Mouse (Mus musculus) WW6 (cell line): Measurements from ENCODE around the gene 2310011J03Rik.

Source experiments
- DNase-seq: peaks from one replicate; pipeline ENCODE4 v3.0.0-alpha.2; 2013; ENCODE audit warnings: low read depth, low spot score

2310011J03Rik gene

DNA sequence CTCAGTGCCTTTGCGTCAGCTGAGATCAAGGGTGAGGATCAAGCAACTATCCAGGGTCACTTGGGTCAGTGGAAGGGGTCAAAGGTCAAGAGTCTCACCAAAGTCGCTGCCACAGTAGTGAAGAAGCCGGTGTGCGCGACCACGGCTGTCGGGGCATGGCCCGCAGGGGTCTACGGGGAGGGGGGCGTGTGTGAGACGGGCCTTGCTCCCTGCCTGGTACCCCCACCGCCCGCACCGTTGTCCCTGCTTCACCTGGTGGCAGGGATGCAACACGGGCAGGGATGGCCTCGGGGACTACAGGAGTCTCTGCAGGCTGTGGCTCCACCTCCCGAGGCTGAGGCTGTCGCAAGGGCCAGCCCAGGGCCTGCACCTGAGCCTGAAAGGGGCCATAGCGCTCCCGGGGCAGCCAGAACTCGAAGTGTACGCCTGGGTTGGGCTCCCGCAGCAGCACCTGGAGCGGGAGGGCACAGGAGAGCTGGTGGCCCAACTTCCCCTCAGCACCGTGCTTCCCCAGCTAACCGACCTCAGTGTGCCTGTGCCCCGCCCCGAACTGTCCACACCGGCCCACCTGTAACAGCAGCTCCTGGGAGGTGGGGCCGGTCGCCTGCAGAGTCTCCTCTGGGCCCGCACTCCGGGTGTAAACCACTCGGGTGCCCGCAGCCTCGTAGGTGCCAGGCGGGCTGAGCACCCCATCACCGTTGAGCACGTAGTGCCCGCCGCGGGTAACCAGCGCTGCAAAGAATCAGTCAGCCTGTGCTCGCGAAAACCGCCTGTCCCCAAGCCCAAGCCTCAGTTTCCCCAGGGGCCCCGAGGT, 21.4 kb upstream of the 2310011J03Rik start:
- DNase-seq: no peak

DNA sequence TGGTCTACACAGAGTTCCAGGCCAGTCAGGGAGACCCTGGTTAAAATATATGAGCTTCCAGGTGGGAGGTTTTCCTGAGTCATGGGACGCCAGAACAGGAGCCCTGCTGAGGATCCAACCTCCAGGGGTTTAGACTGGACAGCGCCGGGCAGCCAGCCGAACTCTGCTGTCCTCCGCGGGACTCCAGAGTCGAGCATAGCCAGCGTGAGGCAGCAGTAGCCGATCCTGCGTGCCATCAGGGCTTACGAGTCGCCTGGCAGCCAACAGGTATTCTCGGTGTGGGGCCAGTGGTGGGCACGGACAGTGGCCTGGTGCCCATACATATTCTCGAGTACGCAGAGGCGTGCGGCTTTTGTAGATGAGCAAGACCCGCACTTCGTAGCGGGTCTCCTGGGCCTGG, 20.7 kb upstream of the 2310011J03Rik start:
- no peak for DNase-seq

DNA sequence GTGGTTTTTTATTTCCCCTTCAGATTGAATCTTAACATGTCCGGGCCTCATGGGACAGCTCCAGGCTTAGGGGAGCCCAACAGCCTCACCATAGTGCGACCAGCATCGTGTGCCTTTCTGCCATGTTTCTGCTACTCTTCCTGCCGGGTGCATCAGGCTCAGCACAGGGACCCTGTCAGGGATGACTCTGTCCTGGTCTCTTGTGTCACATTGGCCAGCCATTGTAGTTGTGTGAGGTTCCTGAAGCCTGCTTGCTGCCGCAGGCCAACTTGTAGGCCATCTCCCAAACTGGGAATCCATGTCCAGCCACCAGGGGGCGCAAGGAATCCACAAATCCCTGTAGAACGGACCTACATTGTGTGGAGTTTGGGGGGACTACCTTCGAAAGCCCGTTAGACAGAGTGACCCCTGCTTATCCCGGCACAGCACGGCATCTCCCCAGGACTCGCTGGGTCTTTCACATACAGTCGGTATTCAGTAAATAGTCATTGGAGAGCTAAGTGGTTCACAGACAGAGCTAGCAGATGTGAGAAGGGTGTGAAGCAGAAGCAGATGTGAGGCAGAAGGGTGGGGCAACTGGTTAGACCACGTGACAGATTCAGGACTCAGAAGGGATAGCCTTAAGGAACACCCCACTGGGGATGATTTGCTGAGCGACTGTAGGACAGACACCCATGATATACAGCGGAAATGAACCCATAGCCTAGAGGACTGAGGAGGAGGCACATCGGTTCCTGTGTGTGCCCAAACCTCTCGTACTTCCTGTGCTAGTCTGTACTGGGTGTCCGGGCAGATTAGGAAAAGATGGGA, 19.8 kb upstream of the 2310011J03Rik start:
- peak; percentile 66 for DNase-seq

DNA sequence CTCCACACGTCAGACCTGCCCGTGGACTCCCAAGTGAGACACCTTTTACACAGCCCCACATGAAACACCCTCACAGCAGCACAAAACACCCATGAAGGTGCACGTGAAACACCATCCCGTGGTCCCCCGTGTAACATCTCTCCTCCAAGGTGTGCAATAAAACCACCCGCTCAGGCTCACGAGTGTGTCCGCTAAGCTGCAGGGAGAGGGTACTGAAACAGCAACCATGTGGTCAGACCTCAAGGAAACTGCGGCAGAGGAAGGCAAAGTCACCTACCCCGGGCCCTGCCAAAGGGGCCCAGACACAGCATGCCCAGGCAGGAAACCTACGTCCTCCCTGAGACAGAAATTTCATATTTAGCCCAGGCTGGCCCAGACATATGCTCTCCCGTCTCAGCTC, 15.9 kb upstream of the 2310011J03Rik start:
- DNase-seq: no peak

DNA sequence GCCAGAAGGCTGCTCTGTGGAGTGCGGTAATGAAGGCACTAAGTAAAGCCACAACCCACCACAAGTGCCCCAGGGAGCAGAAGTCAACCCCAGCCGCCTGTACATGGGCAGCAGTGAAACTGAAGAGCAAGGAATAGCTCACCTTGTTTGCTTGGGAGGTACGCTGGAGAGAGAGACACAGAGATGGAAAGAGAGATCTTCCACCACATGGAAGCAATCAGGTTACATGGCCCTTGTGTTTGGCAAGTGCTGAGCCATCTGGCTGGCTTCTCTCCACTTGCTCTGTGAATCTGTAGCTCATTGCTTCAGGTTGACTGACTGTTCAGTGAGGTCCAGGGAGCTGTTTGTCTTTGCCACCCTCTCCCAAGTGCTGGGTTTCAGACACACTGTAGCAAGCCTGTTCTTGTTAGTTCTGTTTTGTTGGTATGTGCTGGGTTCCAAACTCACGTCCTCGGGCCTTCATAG, 12.2 kb upstream of the 2310011J03Rik start:
- no peak for DNase-seq

DNA sequence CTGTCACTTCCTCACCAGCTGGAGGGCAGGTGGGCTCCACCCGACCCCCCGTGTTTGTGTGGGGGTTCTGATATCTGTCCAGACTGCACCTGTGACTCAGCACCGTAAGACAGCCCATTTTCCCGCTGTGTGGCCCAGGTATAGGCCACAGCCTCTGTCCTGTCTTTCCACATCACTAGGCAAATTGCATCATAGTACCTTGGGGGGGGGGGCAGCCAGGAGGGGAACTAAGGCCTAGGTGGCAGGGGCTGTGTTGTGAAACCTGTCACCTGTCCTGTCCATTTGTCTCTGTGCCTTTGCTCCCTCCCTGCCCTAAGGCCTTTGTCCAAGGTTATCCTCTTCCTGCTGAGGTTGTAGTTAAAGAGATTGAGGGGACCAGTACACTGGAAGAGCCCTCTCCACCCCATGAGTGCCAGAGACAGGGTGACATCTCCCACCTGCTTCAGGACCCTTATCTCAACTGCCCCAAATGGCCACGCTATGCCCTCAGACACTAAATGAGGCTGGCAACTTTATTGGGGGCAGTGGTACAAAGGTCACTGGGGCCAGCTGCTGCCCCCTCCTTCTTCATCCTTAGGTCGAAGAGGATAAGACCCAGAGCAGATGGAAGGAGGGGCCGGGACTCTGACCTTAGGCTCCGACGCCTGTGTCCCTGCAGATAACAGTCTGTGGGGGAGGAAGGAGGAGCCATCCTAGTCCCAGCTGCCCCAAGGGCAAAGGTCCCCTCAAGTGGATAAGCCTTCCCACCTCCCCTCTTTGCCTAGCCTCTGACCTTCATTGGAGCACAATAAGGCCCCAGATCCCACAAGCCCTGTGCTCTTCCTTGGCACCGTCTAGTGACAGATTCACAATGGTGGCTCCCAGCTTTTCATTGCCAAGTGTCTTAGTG, 11.5 kb upstream of the 2310011J03Rik start:
- no peak for DNase-seq

DNA sequence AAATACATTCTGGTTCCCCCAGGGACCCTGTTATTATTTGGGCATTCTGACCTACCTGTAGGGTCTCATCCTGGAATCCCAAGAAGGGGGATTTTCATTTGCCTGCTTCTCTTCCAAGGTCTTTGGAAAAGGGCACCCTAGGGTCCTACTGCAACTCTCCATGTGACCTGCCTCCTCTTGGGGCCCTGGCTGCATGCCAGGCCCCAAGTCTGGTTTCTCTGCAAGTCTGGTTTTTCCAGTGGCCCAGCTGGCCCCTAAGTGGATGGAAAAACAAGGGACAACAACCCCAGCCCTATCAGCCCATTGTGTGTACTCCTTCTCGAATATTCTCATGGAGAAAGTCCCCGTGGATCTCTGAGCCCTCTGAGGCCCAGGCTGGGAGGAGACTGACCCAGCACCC, 10.6 kb upstream of the 2310011J03Rik start:
- no peak for DNase-seq

DNA sequence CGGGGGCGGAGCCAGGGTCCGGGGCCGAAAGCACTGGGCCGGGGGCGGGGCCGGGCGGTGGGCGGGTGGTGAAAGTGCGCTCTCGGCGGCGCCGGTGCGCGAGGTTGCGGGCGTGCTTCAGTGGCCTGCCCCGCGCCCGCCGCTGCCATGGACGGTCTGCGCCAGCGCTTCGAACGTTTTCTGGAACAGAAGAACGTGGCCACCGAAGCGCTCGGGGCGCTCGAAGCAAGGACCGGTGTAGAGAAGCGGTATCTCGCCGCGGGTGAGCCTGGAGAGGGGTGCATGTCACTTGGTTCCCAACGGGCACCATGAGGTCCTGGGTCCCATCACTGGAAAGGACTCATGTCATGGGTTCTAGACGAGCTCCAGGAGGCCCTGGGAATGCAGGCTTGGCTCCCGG, 9.7 kb upstream of the 2310011J03Rik start:
- DNase-seq: no peak

DNA sequence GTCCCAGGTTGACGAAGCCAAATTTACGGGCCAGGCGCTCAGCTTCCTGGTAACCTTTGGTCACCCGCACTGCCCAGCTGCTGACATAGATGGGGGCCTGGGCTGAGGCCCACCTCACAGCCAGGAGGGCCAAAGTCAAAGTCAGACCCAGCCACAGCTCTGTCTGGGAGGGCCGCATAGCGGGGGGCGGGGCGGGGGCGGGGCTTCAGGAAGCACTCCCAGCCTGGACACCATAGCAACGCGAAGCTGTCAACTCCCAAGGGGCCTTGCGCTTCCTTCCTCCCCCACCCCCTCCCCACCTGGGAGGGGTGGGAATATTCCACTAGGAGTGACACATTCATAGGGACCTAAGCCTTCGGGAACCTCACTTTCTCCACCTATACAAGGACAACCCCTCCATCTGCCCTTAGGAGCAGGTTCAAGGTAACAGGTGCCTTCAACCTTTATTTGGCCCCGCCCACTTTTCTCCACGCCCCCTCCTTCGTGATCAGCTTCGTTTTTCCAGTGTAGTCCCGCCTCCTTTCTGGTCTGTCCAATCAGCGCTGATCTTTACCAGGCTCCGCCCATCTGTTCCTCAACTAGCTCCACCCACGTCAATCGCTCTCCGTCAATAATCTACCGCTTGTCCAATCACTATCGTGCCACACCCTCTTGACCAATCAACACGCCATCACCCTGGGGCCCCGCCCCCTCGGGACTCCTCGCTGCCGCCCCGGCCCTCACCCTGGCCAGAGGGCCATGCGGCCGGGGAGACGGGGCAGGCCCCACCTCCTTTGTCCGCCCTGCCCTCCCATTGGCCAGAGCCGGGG, 9.1 kb upstream of the 2310011J03Rik start, which contains the start of the genes Pcsk4 and Reep6:
Pcsk4 (minus strand) TSS at position 226 of the 809 bp plus-strand sequence.
Reep6 (plus strand) TSS at position 681 of the 809 bp plus-strand sequence.
- DNase-seq: peak; percentile 98

DNA sequence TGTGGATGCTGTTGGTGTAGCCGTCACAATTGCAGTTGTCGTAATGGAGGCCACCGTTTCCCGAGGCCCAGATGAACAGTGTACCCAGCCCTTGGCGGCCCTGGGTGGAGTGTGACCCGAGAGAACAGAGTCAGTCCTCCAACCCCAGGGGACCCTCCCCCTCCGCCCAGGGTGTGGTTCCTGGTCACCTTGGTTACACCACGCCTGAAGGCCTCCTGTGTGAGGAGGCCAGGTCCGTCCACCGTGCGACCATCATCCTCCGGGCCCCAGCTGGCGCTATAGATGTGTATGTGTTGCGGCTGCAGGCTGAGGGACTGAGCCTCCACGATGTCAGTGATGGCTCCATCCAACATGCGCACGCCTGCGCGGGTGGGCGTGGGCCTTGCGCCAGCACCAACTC, 4.7 kb upstream of the 2310011J03Rik start:
- no peak for DNase-seq

DNA sequence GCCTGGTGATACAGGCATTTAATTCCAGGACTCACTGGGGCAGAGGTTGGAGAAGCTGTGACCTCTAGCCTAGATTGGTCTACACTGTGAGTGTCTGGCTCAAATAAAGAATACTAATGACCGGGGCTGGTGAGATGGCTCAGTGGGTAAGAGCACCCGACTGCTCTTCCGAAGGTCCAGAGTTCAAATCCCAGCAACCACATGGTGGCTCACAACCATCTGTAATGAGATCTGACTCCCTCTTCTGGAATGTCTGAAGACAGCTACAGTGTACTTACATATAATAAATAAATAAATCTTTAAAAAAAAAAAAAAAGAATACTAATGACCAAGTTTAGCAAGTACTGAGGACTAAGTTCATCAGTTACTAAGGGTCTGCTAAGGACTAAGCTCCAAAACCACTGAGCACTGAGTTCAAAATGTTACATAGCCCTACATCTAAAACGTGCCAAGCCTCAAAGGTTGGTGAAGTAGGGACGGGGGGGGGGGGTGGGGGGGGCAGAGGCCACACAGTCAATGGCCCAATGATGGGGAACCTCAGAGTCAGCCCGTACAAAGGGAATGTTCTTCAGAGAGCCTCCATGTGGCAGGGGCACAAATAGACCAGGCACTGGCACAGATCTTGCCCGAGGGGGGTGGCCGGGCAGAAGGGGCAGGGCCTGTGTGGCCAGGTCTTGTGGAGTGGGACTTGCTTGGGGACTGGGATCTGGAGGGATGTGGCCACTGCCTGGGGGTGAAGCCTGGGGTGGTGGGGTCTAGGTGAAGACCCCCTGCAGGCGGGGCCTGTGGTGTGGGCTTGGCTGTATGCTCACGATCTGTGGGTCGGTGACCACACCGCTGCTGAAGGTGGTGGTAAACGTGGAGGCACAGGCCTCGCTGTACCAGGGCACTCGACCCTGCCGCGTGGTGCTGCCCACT, 4.0 kb upstream of the 2310011J03Rik start:
- no peak for DNase-seq

DNA sequence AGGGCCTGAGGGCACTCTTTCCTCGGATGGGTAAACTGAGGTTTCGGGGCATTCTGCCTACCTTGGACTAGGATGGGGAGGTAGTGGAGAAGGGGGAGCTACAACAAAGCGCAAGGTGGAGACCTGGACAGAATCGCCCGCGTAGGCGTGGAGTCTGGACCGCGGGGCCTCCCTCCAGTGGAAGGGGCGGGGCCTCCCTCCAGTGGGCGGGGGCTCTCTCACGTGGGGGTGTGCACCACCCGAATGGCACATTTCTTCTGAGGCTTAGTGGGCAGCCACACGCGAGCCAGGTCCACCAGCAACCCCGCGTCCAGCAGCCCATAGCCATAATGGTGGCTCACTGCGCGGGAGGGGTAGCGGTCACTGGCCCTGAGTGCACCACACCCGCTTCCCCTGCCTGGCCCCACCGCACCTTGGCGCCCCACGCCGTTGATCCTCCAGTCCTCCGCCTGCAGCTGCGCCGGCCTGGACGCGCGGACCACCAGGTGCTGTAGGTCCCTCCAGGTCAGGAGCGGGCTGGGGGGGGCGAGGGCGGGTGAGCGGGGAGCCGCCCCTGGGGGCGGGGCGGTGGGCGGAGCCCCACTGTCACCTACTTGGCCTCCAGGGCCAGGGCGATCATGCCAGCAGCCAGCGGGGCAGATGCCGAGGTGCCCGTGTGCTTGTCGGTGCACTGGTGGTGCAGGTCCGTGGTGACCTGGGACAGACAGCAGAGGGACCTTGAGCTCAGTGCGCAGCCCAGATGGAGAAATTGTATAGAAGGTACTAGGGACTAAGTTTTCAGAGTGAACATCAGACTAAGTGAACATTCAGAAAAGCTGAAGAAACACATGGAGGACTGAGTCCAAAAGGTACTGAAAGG, 3.2 kb upstream of the 2310011J03Rik start:
- DNase-seq: no peak

DNA sequence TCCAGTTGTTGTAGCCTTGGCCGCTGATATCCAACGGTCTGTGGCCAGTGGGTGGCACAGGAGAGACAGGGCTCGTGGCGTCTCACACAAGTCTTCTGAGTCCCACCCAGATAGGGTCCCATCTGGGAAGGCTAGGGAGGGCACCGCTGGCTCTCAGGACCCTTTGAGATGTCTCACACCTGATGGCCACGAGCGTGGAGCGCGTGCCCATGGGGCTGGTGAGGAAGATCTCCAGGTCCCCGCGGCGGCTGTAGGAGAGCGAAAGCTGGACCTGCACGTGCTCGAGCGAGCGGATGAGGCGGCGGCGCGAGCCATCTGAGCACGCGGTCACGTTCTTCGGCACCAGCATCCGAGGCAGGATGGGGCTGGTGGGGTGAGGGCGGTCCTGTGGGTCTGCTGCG, 2.5 kb upstream of the 2310011J03Rik start:
- DNase-seq: no peak

DNA sequence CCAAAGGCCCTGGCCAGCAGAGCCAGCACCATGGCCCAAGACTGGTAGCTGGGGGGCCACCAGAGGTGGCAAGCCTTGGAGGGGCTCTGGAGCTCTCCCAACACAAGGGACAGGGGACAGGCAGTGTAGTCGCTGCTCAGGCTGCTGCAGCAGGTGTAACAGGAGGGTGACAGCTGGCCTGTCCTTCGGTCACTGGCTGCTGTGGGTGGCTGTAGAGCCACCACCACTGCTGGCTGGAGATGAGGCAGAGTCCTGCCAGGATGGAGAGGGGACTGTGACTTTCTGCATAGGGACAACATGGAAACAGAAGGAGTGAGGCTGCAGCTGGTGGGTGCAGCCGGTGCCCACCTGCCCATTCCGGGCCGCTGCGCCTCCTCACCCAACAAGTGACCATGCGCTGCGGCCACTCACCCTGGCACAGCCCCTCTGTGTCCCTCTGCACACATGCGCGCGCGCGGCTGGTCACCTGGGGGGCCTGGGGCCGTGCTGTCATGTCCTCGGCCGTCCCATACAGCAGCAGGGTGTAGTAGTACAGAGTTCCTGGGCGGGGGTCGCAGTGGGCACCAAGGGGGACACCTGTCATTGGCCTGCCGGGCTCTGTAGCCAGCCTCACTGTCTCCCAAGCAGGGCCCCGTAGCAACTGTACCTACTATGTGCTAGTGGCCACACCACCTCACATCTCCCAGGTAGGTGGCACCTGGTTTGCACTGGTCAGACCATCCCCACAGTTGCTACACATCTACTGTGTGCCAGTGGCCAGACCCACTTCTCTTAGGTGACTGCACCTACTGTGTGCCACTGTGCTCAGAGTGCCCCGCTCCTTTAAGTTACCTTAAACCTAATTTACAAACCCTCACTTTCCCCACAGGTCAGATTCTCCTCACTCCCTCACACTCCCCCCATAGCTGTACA, 1.6 kb upstream of the 2310011J03Rik start:
- no peak for DNase-seq

DNA sequence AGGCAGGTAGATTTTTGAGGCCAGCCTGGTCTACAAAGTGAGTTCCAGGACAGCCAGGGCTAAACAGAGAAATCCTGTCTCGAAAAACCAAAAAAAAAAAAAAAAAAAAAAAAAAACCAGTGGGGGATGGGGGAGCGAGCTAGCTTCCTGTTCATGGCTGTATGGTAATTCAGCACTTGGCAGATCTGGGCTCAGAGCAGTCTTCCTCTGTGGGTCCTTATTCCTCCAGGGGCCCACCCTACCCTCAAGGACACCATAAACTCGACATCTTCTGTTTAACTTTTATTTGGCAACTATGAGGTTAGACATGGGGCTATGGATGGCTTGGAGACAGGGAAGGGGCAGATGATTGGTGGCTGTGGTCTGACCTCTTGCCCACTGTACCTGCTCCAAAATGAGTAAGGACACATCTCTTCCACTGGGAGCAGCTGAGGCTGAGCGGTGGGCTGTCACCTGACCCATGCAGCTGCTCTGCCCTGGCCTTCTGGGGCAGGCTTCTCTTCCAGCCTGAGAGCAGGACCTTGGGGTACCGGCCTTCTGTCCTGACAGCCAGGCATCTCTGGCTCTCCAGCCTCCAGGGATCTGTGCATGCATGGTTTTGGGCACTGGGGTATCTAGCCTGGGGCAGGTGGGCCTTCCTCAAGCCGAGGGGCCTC, 805 bp upstream of the 2310011J03Rik start:
- DNase-seq: no peak

DNA sequence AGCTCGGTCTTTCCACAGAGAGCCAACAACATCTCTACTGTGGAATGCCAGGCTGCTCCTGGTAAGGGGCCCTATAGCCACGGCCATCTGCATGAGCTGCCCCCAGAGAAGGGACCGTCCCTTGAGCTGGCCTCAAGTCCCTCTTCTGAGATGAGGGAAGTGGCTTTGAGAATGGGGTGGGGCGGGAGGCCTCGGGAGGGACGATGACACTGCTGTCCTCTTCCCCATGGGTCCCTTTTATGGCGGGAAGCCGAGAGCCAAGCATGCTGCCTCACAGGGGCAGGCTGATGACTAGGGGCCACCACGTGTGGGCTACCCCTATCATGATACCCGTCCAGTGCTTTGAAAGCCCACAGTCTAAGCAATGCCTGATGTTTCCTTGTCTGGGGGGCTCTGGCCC, 3.3 kb downstream of the 2310011J03Rik start:
- no peak for DNase-seq

DNA sequence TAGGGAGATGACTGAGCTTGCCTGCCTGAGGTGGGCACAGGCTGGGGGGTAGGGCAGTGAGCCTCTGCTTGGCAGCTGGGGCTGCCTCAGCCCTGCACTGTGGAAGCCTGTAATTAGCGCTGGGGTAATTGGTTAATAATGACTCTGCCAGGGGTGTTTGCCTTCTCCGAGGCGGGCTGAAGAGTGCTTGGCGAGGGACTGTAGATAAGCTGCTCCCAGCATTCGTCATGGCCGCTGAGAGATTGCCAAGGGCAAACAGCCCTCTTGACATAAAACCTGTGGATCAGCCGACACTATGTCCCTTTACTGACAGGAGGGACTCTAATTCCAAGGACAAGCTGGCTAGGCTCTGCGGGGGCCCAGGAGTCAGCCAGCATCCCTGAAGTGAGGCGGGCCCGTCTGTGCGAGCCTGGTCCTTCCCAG, 4.0 kb downstream of the 2310011J03Rik start:
- DNase-seq: no peak
